Mouse (Mus musculus) 3134 (cell line): ENCODE results near the gene Cela3a.
A peak's percentile ranks its signal among the peaks of the same experiment; 100 is the strongest.
"Not testable (repeated sequence)": the region's sequence is repeated elsewhere in the genome, so short reads cannot be mapped to it uniquely, and the experiment has no call there.

Experiments
- DNase-seq: peaks from one replicate; pipeline ENCODE4 v3.0.0-alpha.2; 2011; ENCODE audit warnings: low spot score; ENCODE audit not compliant: insufficient read length; ENCODE audit errors: extremely low read depth

Gene Cela3a

GRCm38 (mm10) chr4:137409691-137410090 lies at the start of gene Cela3a:
Gene Cela3a, minus strand, starts transcription at chr4:137409791.
- DNase-seq = no peak

- no peak for DNase-seq
Measured at GRCm38 (mm10) chr4:137458861-137459260, 49.3 kb upstream of the Cela3a start.

- DNase-seq = no peak
Measured at GRCm38 (mm10) chr4:137458310-137458709, 48.7 kb upstream of the Cela3a start.

GRCm38 (mm10) chr4:137457292-137457691 lies 47.7 kb upstream of the Cela3a start:
- DNase-seq = no peak

- DNase-seq = no peak
Measured at GRCm38 (mm10) chr4:137456581-137456980, 47.0 kb upstream of the Cela3a start.

- DNase-seq = no peak
Measured at GRCm38 (mm10) chr4:137454582-137454981, 45.0 kb upstream of the Cela3a start.

GRCm38 (mm10) chr4:137453234-137453767 lies 43.7 kb upstream of the Cela3a start, which contains the start of gene 1700013G24Rik:
Gene 1700013G24Rik, plus strand, starts transcription at chr4:137453284.
- DNase-seq = no peak

GRCm38 (mm10) chr4:137452190-137452589 lies 42.6 kb upstream of the Cela3a start:
- no peak for DNase-seq

- DNase-seq = peak; percentile 34
Measured at GRCm38 (mm10) chr4:137449715-137450114, 40.1 kb upstream of the Cela3a start.

- DNase-seq = peak; percentile 53
Measured at GRCm38 (mm10) chr4:137449132-137449531, 39.5 kb upstream of the Cela3a start.

GRCm38 (mm10) chr4:137448641-137449040 lies 39.0 kb upstream of the Cela3a start:
- no peak for DNase-seq

- DNase-seq = peak; percentile 88
Measured at GRCm38 (mm10) chr4:137448197-137448596, 38.6 kb upstream of the Cela3a start.

- peak; percentile 58 for DNase-seq
Measured at GRCm38 (mm10) chr4:137447363-137448196, 38.0 kb upstream of the Cela3a start.

- DNase-seq = no peak
Measured at GRCm38 (mm10) chr4:137445881-137446280, 36.3 kb upstream of the Cela3a start.

GRCm38 (mm10) chr4:137443625-137444024 lies 34.0 kb upstream of the Cela3a start:
- DNase-seq = no peak

GRCm38 (mm10) chr4:137441332-137441731 lies 31.7 kb upstream of the Cela3a start:
- DNase-seq = no peak

- no peak for DNase-seq
Measured at GRCm38 (mm10) chr4:137438842-137439241, 29.3 kb upstream of the Cela3a start.

GRCm38 (mm10) chr4:137436979-137437669 lies 27.5 kb upstream of the Cela3a start:
- no peak for DNase-seq

GRCm38 (mm10) chr4:137432700-137433550 lies 23.3 kb upstream of the Cela3a start:
- not testable (repeated sequence) for DNase-seq

- DNase-seq = no peak
Measured at GRCm38 (mm10) chr4:137430502-137430901, 20.9 kb upstream of the Cela3a start, which contains the start of gene Cela3b. Gene Cela3b, minus strand, starts transcription at chr4:137430540.
